Mouse (Mus musculus) intestine, embryonic 16.5 days (tissue): Measurements from ENCODE around the gene Mup12. TPM values are rescaled to one million over a fixed set of nuclear protein-coding genes. Genes with fewer than 3 reads are reported as not detected.
"Not testable (repeated sequence)": the region's sequence is repeated elsewhere in the genome, so short reads cannot be mapped to it uniquely, and the experiment has no call there.

ENCODE experiments used
- ATAC-seq: fragments of 200-750 bp; cut with Nextera tagmentation; 2 replicates; pipeline ENCODE4 v1.8.0; 2017; ENCODE audit warnings: moderate TSS enrichment, moderate library complexity
- H3K27ac ChIP-seq: fragments of 300-500 bp; sonication (generic); 2 replicates; pipeline ENCODE4 v1.5.1; 2014; ENCODE audit warnings: mild to moderate bottlenecking, low read length
- H3K27me3 ChIP-seq: fragments of 300-500 bp; sonication (generic); replicated peaks from 2 replicates; pipeline ENCODE4 v1.6.1; 2014; ENCODE audit warnings: low read length, control low read depth, mixed read lengths; ENCODE audit not compliant: control insufficient read depth, insufficient read depth
- H3K36me3 ChIP-seq: fragments of 300-500 bp; sonication (generic); 2 replicates; pipeline ENCODE4 v1.6.1; 2014; ENCODE audit warnings: low read length, control low read depth; ENCODE audit not compliant: control insufficient read depth, insufficient read depth
- H3K4me1 ChIP-seq: fragments of 300-500 bp; sonication (generic); 2 replicates; pipeline ENCODE4 v1.6.1; 2014; ENCODE audit warnings: low read length, control low read depth, mixed read lengths; ENCODE audit not compliant: control insufficient read depth, insufficient read depth
- H3K4me2 ChIP-seq: fragments of 300-500 bp; sonication (generic); 2 replicates; pipeline ENCODE4 v1.6.1; 2014; ENCODE audit warnings: low read depth, low read length, control low read depth
- H3K4me3 ChIP-seq: fragments of 300-500 bp; sonication (generic); 2 replicates; pipeline ENCODE4 v1.5.1; 2014; ENCODE audit warnings: mild to moderate bottlenecking, low read length
- H3K9ac ChIP-seq: fragments of 300-500 bp; sonication (generic); 2 replicates; pipeline ENCODE4 v1.6.1; 2014; ENCODE audit warnings: low read depth, low read length
- H3K9me3 ChIP-seq: fragments of 300-500 bp; sonication (generic); 2 replicates; pipeline ENCODE4 v1.6.1; 2016; ENCODE audit warnings: low read length, control low read depth; ENCODE audit not compliant: control insufficient read depth
- WGBS: fragments of 180-500 bp; shearing (Covaris S2); extraction: QIAGEN DNeasy Blood & Tissue Kit; methylation state at CpG from one replicate; pipeline ENCODE4 v1.1.7; 2014; 5-methylcytosine and 5-hydroxymethylcytosine counted together
- polyA plus RNA-seq: library from polyadenylated mRNA; unstranded; fragments of >200 nt; fragmentation: Nextera tagmentation; extraction: Ambion mirVana; gene quantifications from 2 replicates; pipeline ENCODE4 v1.2.1, GENCODE M21; 2015

Gene Mup12
- not detected in 2 replicates for polyA plus RNA-seq

DNA sequence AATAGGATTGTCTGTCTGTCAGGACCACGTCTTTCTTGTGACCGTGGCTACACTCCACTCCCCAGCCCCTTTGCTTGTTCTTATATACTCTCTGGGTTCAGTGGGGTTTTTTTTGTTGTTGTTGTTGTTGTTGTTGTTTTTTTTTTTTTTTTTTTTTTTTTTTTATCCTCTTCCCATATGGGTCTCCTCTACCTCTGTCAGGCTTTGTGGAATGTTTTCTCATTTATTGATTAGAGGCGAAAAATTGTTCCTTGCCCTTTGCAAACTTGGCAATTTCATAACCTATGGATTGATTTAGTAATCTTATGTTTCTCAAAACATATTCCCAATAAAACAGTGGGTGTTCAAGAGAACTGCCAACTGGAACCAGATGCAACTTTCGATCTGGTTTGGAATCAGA is at the start of gene Mup12:
Gene Mup12, minus strand, starts transcription at position 101 of the 400 bp plus-strand sequence.
- not testable (repeated sequence) for ATAC-seq, H3K4me2 ChIP-seq, H3K4me1 ChIP-seq, H3K27ac ChIP-seq, H3K9me3 ChIP-seq, H3K27me3 ChIP-seq, H3K9ac ChIP-seq, H3K36me3 ChIP-seq, H3K4me3 ChIP-seq
- WGBS, result 98% methylated on average over 3 of the region's 4 CpGs

Other genes starting within 250 kb of the Mup12 start
- not detected in 2 replicates for gene Mup1, start 239.4 kb downstream of the Mup12 start, polyA plus RNA-seq
- gene Mup10, start 159.1 kb downstream of the Mup12 start, polyA plus RNA-seq, result not detected in 2 replicates
- not detected in 2 replicates for gene Mup11, start 78.9 kb downstream of the Mup12 start, polyA plus RNA-seq
- gene Mup22, start 80.1 kb upstream of the Mup12 start, polyA plus RNA-seq, result not detected in 2 replicates